Mouse (Mus musculus): ENCODE data around the gene Amer3. TPM values are rescaled to one million over a fixed set of nuclear protein-coding genes. Genes with fewer than 3 reads are reported as not detected.

Amer3 gene
- polyA plus RNA-seq, 1 experiment = not detected

- no peak for TF ChIP-seq GATA1 (IDR thresholded peaks at IDR 0.05; ENCODE audit: low read length)
Observed at GRCm38 (mm10) chr1:34583821-34584263, 4.4 kb downstream of the Amer3 start.

GRCm38 (mm10) chr1:34584736-34585135 is 5.3 kb downstream of the Amer3 start:
- no peak for TF ChIP-seq GATA1 (IDR thresholded peaks at IDR 0.05; ENCODE audit: low read length)

DNA sequence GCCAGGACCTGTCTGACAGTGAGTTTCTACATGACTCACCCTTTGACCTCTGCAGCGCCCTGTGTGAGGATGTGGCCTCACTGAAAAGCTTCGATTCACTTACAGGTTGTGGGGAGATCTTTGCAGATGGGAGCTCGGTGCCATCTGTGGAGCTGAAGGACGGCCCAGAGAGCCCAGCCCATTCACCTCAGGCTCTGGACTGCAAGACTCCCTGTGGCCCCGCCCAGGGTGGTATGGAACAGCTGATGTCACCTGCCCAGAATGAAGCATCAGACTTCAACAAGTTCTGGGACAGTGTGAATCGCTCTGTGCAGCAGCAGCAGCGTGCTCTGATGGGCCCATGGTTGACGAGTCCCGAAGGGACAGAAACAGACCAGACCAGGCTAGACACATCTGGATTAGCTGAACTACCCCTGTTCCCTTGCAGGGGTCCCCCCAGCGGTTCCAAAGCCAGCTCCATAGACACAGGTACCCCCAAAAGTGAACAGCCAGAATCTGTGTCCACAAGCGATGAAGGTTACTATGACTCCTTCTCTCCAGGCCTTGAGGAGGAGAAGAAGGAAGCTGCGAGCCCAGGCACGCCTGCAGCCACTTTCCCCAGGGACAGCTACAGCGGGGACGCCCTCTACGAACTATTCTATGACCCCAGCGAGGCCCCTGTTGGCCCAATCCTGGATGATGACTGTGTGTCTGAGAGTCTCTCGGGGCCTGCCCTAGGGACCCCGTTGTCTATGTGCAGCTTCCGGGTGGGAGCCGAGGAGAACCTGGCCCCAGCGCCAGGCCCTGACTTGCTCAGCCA is 8.0 kb downstream of the Amer3 start:
- no peak for TF ChIP-seq GATA1 (IDR thresholded peaks at IDR 0.05; ENCODE audit: low read length)

DNA sequence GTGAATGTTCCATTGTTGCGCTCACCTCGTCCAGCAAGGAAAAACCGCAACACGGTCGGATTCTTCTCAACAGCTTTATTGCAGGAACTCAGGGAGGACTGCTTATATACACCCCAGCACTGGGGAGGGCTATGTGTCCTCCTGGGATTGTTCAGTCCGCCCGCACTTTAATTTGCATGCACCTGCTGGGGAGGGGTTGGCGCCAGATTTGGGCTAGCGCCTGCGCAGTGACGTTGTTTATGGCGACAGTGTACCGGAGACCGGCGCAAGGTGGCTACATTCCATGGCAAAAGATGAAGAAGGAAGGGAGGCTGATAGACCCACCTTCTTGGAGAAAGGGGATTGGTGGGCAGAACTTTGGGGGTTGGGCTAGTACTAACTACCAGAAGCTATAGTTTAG is 20.5 kb downstream of the Amer3 start:
- no peak for TF ChIP-seq GATA1 (IDR thresholded peaks at IDR 0.05; ENCODE audit: low read length)

- no peak for TF ChIP-seq GATA1 (IDR thresholded peaks at IDR 0.05; ENCODE audit: low read length)
Observed at GRCm38 (mm10) chr1:34601323-34602047, 22.0 kb downstream of the Amer3 start.

GRCm38 (mm10) chr1:34602363-34602762 is 22.9 kb downstream of the Amer3 start:
- TF ChIP-seq GATA1 (IDR thresholded peaks at IDR 0.05; ENCODE audit: low read length) = no peak

DNA sequence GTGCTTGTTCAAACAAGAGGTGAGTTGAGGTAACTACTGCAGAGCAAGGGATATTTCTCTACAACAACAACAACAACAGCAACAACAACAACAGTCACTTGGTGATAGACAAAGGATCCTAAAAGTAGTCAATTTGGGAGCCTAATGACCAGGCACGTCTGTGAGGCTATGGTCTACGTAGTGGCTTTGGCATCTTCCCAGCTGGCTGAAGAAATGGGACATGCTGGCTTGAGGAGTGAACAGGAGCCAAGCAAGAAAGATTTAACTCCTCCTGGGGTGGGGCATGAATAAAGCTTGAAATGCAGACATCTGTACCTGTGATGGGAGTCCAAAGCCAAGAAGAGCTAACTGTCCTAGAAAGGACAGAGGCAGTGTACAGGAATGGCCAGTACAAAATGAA is 34.3 kb downstream of the Amer3 start:
- TF ChIP-seq GATA1 (IDR thresholded peaks at IDR 0.05; ENCODE audit: low read length) = no peak

DNA sequence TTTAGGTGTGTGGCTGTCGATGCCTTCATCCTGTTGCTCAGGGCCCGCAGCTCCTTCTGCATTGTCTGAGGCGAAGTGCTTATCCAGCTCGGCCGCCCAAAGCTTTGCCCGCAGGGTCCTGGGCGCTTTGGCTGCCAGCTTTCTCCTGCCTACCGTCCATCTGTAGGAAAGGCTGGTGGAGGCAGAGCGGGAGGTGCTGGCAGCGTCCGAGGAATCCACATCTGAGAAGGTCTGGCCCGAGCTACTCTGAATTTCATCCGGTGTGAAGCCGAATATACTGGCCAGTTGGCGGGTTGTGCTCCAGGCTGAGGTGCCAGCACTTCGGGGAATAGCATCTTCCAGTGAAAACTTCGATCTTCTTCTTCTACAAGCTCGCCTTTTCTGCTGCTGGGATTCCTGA is 56.3 kb downstream of the Amer3 start:
- no peak for TF ChIP-seq GATA1 (IDR thresholded peaks at IDR 0.05; ENCODE audit: low read length)

Other genes starting within 250 kb of the Amer3 start
- gene Ccdc115, start 140.0 kb upstream of the Amer3 start, polyA plus RNA-seq (2012) = 42.9 and 60.3 TPM in 2 replicates
- gene Imp4, start 139.8 kb upstream of the Amer3 start, polyA plus RNA-seq (2012) = 53.1 and 81.7 TPM in 2 replicates
- 62.4 and 70.6 TPM in 2 replicates for gene Ptpn18, start 119.9 kb upstream of the Amer3 start, polyA plus RNA-seq (2012)
- not detected in 2 replicates for gene Prss39, start 81.2 kb upstream of the Amer3 start, polyA plus RNA-seq (2012)
- not detected in 2 replicates for gene Cfc1, start 44.0 kb upstream of the Amer3 start, polyA plus RNA-seq (2012)
- gene Prss40, start 18.7 kb upstream of the Amer3 start, polyA plus RNA-seq (2012) = not detected in 2 replicates